Mouse (Mus musculus) liver, embryonic 14.5 days (tissue): Measurements from ENCODE around the gene Gm45713.

Experiments used
- CTCF ChIP-seq: IDR thresholded peaks from 2 replicates; pipeline ENCODE4 v1.5.1; 2016; ENCODE audit warnings: antibody characterized with exemption, low read depth, control low read depth
- EP300 ChIP-seq: IDR thresholded peaks from 2 replicates; pipeline ENCODE4 v1.6.1; 2016; ENCODE audit warnings: antibody characterized with exemption, low read depth

GRCm38 (mm10) chr7:45093516-45093905 lies 42.5 kb downstream of the Gm45713 start:
- TF ChIP-seq CTCF (no peak), EP300 (no peak)
